ENCODE assay signal across 15 mouse cellular contexts in genomic region chr16:33553689-33554342, GRCm38 (mm10). TPM values are rescaled to one million over a fixed set of nuclear protein-coding genes. Genes with fewer than 3 reads are reported as not detected.
DNase-seq lines count a peak whose midpoint lies in the region; ATAC-seq and TF ChIP-seq lines count a peak whose summit lies in the region.
"Had no signal": no experiment of that assay in that cellular context is flagged by ENCODE, and none has a peak within 500 bp of the region (broad histone marks: within the 10 kb centered on the region; RNA-seq: fewer than 3 reads in every experiment).

No protein-coding gene starts in this region.

- no peak overlapping the region for H3K9ac ChIP-seq in kidney, embryonic 14.5 days (ENCODE audit: low read depth, low read length)
- no peak overlapping the region for H3K9ac ChIP-seq in kidney, embryonic 15.5 days
- H3K9ac ChIP-seq in stomach, postnatal 0 days (ENCODE audit: low read length), result no peak overlapping the region
- H3K9ac ChIP-seq: forebrain, embryonic 12.5 days; liver, embryonic 12.5 days had no signal

- TF ChIP-seq EP300 in stomach, postnatal 0 days (optimal IDR thresholded peaks at IDR 0.05), result no peak

- H3K4me3 ChIP-seq in kidney, embryonic 14.5 days (ENCODE audit: low read length), result no peak overlapping the region
- no peak overlapping the region for H3K4me3 ChIP-seq in kidney, embryonic 15.5 days (replicated peaks)
- H3K4me3 ChIP-seq in stomach, postnatal 0 days (ENCODE audit: low read depth, low read length), result no peak overlapping the region
- H3K4me3 ChIP-seq: forebrain, embryonic 12.5 days; liver, embryonic 12.5 days had no signal

- no peak overlapping the region for H3K4me2 ChIP-seq in kidney, embryonic 14.5 days (replicated peaks; ENCODE audit: low read depth, low read length)
- H3K4me2 ChIP-seq in kidney, embryonic 15.5 days, result no peak overlapping the region
- H3K4me2 ChIP-seq in stomach, postnatal 0 days (replicated peaks; ENCODE audit: low read depth), result no peak overlapping the region
- H3K4me2 ChIP-seq: forebrain, embryonic 12.5 days; liver, embryonic 12.5 days had no signal

- no peak for TF ChIP-seq CTCF in stomach, postnatal 0 days (IDR thresholded peaks at IDR 0.05; ENCODE audit: low read depth)

- H3K27me3 ChIP-seq in kidney, embryonic 14.5 days (ENCODE audit: control insufficient read depth, insufficient read depth, low read length), result no peaks in the 10 kb centered on the region
- no peaks in the 10 kb centered on the region for H3K27me3 ChIP-seq in kidney, embryonic 15.5 days
- no peaks in the 10 kb centered on the region for H3K27me3 ChIP-seq in stomach, postnatal 0 days (ENCODE audit: control insufficient read depth, insufficient read depth, low read length)
- H3K27me3 ChIP-seq: forebrain, embryonic 12.5 days had no signal

- 43% methylated on average over 9 of the region's 9 CpGs for WGBS in kidney, embryonic 14.5 days
- WGBS in kidney, embryonic 15.5 days, result 47% methylated on average over 9 of the region's 9 CpGs
- 59% methylated on average over 9 of the region's 9 CpGs for WGBS in stomach, postnatal 0 days

- ATAC-seq in kidney, embryonic 14.5 days (ENCODE audit: low FRiP score, low TSS enrichment), result peak; percentile 73
- no peak for ATAC-seq in kidney, embryonic 15.5 days (replicated peaks; ENCODE audit: low FRiP score)
- 0 out of 2 replicates have a peak, but pooled peaks have one; percentile 57 for ATAC-seq in stomach, postnatal 0 days (ENCODE audit: low FRiP score, low TSS enrichment)
- ATAC-seq: liver, embryonic 12.5 days; lung, postnatal 0 days; midbrain, embryonic 16.5 days had no signal

- H3K4me1 ChIP-seq in kidney, embryonic 14.5 days (ENCODE audit: control insufficient read depth, insufficient read depth, low read length), result no peaks in the 10 kb centered on the region
- H3K4me1 ChIP-seq in kidney, embryonic 15.5 days, result 0 out of 2 replicates have a peak, but pooled peaks cover 3% of the 10 kb centered on the region
- no peaks in the 10 kb centered on the region for H3K4me1 ChIP-seq in stomach, postnatal 0 days (replicated peaks; ENCODE audit: control insufficient read depth, insufficient read depth)
- H3K4me1 ChIP-seq: liver, embryonic 12.5 days had no signal

- peak; percentile 49 for DNase-seq in embryo, embryonic 10 days (ENCODE audit: low spot score)
- no peak for DNase-seq in embryo, embryonic 9.5 days (ENCODE audit: extremely low spot score)
- peak; percentile 25 for DNase-seq in retina, postnatal 1 day
- DNase-seq in retina, embryonic 14.5 days (ENCODE audit: low spot score), result no peak
- DNase-seq in stomach, postnatal 0 days (ENCODE audit: low spot score), result no peak
- DNase-seq in thymus, postnatal 36 days, result no peak
- DNase-seq: adrenal gland, postnatal 14 days; kidney, postnatal 36 days; thymus, postnatal 25 days had no signal

- no peaks in the 10 kb centered on the region for H3K9me3 ChIP-seq in kidney, embryonic 14.5 days (ENCODE audit: control insufficient read depth, low read length)
- no peaks in the 10 kb centered on the region for H3K9me3 ChIP-seq in kidney, embryonic 15.5 days (replicated peaks)
- no peaks in the 10 kb centered on the region for H3K9me3 ChIP-seq in stomach, postnatal 0 days (ENCODE audit: control insufficient read depth, low read length)
- H3K9me3 ChIP-seq: forebrain, embryonic 12.5 days; liver, embryonic 12.5 days had no signal

- no peak overlapping the region for H3K27ac ChIP-seq in kidney, embryonic 14.5 days (ENCODE audit: low read depth, low read length)
- H3K27ac ChIP-seq in kidney, embryonic 15.5 days, result no peak overlapping the region
- H3K27ac ChIP-seq in stomach, postnatal 0 days (replicated peaks), result no peak overlapping the region
- H3K27ac ChIP-seq: forebrain, embryonic 12.5 days; liver, embryonic 12.5 days had no signal

- H3K36me3 ChIP-seq in kidney, embryonic 14.5 days (ENCODE audit: control insufficient read depth, insufficient read depth, low read length), result no peaks in the 10 kb centered on the region
- no peaks in the 10 kb centered on the region for H3K36me3 ChIP-seq in kidney, embryonic 15.5 days
- H3K36me3 ChIP-seq in stomach, postnatal 0 days (ENCODE audit: control insufficient read depth, insufficient read depth, low read length), result no peaks in the 10 kb centered on the region
- H3K36me3 ChIP-seq: forebrain, embryonic 12.5 days; liver, embryonic 12.5 days had no signal

RNA-seq across cellular contexts. Expression of gene Slc12a8, which starts 36.7 kb away (rescaled TPM):
- polyA plus RNA-seq in kidney, embryonic 14.5 days (2014; fragmentation: Nextera tagmentation; extraction: Ambion mirVana), result 0.74 and 1.2 TPM in 2 replicates
- 0.84 and 1.4 TPM in 2 replicates for polyA plus RNA-seq in kidney, embryonic 15.5 days (2015; fragmentation: Nextera tagmentation; extraction: Ambion mirVana)
- polyA plus RNA-seq in stomach, postnatal 0 days (2015; fragmentation: Nextera tagmentation; extraction: Ambion mirVana), result 3.0 and 4.0 TPM in 2 replicates

Comparison
In these comparisons a context has a peak if more than half of its experiments do, and no peak if none do; other contexts are left out.
1. DNase-seq: peak in embryo, embryonic 10 days (single experiment) and retina, postnatal 1 day (single experiment); none in embryo, embryonic 9.5 days (single experiment), retina, embryonic 14.5 days (single experiment), stomach, postnatal 0 days (single experiment) and thymus, postnatal 36 days (0 of 2).